In genomic region chr2:94049471-94050176, GRCm38 (mm10) we compare ENCODE assay signal across 20 mouse cellular contexts. TPM values are rescaled to one million over a fixed set of nuclear protein-coding genes. Genes with fewer than 3 reads are reported as not detected.
A peak's percentile ranks its signal among the peaks of the same experiment; 100 is the strongest.
DNase-seq lines count a peak whose midpoint lies in the region; ATAC-seq and TF ChIP-seq lines count a peak whose summit lies in the region.
"Had no signal": no experiment of that assay in that cellular context is flagged by ENCODE, and none has a peak within 500 bp of the region (broad histone marks: within the 10 kb centered on the region; RNA-seq: fewer than 3 reads in every experiment).

No protein-coding gene starts in this region.

- H3K36me3 ChIP-seq in forebrain, embryonic 12.5 days (replicated peaks): no peaks in the 10 kb centered on the region
- no peaks in the 10 kb centered on the region for H3K36me3 ChIP-seq in forebrain, embryonic 11.5 days (ENCODE audit: control insufficient read depth, insufficient read depth, low read length)
- H3K36me3 ChIP-seq in midbrain, embryonic 13.5 days: no peaks in the 10 kb centered on the region
- peaks cover 17% of the 10 kb centered on the region for H3K36me3 ChIP-seq in midbrain, embryonic 10.5 days
- no peaks in the 10 kb centered on the region for H3K36me3 ChIP-seq in hindbrain, postnatal 0 days (ENCODE audit: insufficient read depth, low read length)

- no peaks in the 10 kb centered on the region for H3K9me3 ChIP-seq in forebrain, embryonic 12.5 days
- no peaks in the 10 kb centered on the region for H3K9me3 ChIP-seq in forebrain, embryonic 11.5 days (ENCODE audit: control insufficient read depth, low read length)
- no peaks in the 10 kb centered on the region for H3K9me3 ChIP-seq in midbrain, embryonic 13.5 days
- H3K9me3 ChIP-seq in midbrain, embryonic 10.5 days (replicated peaks): no peaks in the 10 kb centered on the region
- no peaks in the 10 kb centered on the region for H3K9me3 ChIP-seq in hindbrain, postnatal 0 days (ENCODE audit: low read length)
- H3K9me3 ChIP-seq: limb, embryonic 13.5 days had no signal

- no peaks in the 10 kb centered on the region for H3K27me3 ChIP-seq in forebrain, embryonic 12.5 days
- no peaks in the 10 kb centered on the region for H3K27me3 ChIP-seq in forebrain, embryonic 11.5 days (ENCODE audit: control insufficient read depth, insufficient read depth, low read length)
- H3K27me3 ChIP-seq in midbrain, embryonic 13.5 days: no peaks in the 10 kb centered on the region
- H3K27me3 ChIP-seq in midbrain, embryonic 10.5 days (ENCODE audit: low read depth, poor library complexity, severe bottlenecking): no peaks in the 10 kb centered on the region
- H3K27me3 ChIP-seq in hindbrain, postnatal 0 days (ENCODE audit: insufficient read depth, low read length): no peaks in the 10 kb centered on the region
- H3K27me3 ChIP-seq: limb, embryonic 13.5 days had no signal

- H3K9ac ChIP-seq in forebrain, embryonic 12.5 days: no peak overlapping the region
- no peak overlapping the region for H3K9ac ChIP-seq in forebrain, embryonic 11.5 days (ENCODE audit: low read length)
- no peak overlapping the region for H3K9ac ChIP-seq in midbrain, embryonic 13.5 days (replicated peaks)
- no peak overlapping the region for H3K9ac ChIP-seq in hindbrain, postnatal 0 days (replicated peaks; ENCODE audit: low read length)
- H3K9ac ChIP-seq: limb, embryonic 13.5 days had no signal

- peak; percentile 51; the same call in 1 of the 2 replicates for ATAC-seq in forebrain, embryonic 12.5 days (ENCODE audit: low FRiP score)
- no peak for ATAC-seq in forebrain, embryonic 11.5 days (replicated peaks; ENCODE audit: low FRiP score)
- ATAC-seq in midbrain, embryonic 13.5 days: peak; percentile 76
- peak; percentile 66; the same call in 1 of the 2 replicates for ATAC-seq in hindbrain, postnatal 0 days

- peak overlapping the region; percentile 78 for H3K27ac ChIP-seq in forebrain, embryonic 12.5 days
- H3K27ac ChIP-seq in forebrain, embryonic 11.5 days (ENCODE audit: low read depth, low read length): no peak overlapping the region
- peak overlapping the region; percentile 82 for H3K27ac ChIP-seq in midbrain, embryonic 13.5 days
- H3K27ac ChIP-seq in midbrain, embryonic 10.5 days (replicated peaks): no peak overlapping the region
- peak overlapping the region; percentile 73 for H3K27ac ChIP-seq in hindbrain, postnatal 0 days
- H3K27ac ChIP-seq: left cerebral cortex, adult 2 months; limb, embryonic 13.5 days had no signal

- H3K4me3 ChIP-seq in forebrain, embryonic 12.5 days (replicated peaks): no peak overlapping the region
- no peak overlapping the region for H3K4me3 ChIP-seq in forebrain, embryonic 11.5 days (ENCODE audit: low read depth, low read length)
- H3K4me3 ChIP-seq in midbrain, embryonic 13.5 days (replicated peaks): no peak overlapping the region
- no peak overlapping the region for H3K4me3 ChIP-seq in midbrain, embryonic 10.5 days
- H3K4me3 ChIP-seq in hindbrain, postnatal 0 days (ENCODE audit: low read length): no peak overlapping the region
- H3K4me3 ChIP-seq: erythroblast, embryonic 14.5 days; left cerebral cortex, adult 2 months; limb, embryonic 13.5 days had no signal

- TF ChIP-seq CTCF in hindbrain, postnatal 0 days (IDR thresholded peaks at IDR 0.05; ENCODE audit: low read depth): no peak

- H3K4me2 ChIP-seq in forebrain, embryonic 12.5 days: no peak overlapping the region
- H3K4me2 ChIP-seq in forebrain, embryonic 11.5 days (ENCODE audit: low read depth, low read length, severe bottlenecking): no peak overlapping the region
- no peak overlapping the region for H3K4me2 ChIP-seq in midbrain, embryonic 13.5 days (replicated peaks)
- H3K4me2 ChIP-seq in hindbrain, postnatal 0 days (ENCODE audit: low read depth, low read length): peak overlapping the region; percentile 24; the same call in 1 of the 2 replicates
- H3K4me2 ChIP-seq: limb, embryonic 13.5 days had no signal

- no peak for DNase-seq in forebrain, embryonic 11.5 days (ENCODE audit: low spot score)
- DNase-seq in midbrain, embryonic 10.5 days (ENCODE audit: low spot score): no peak
- peak; percentile 65 for DNase-seq in hindbrain, postnatal 0 days (ENCODE audit: low spot score)
- peak; percentile 64 for DNase-seq in retina, postnatal 1 day
- DNase-seq in right cerebral cortex, postnatal 36 days (ENCODE audit: low spot score in 2 of 2): no peak
- no peak for DNase-seq in gastrocnemius, adult 8-10 months (ENCODE audit: low spot score in 2 of 2)
- DNase-seq: cerebellum, adult 2 months; heart, adult 18-20 months; heart, postnatal 10 days; kidney, adult 8-10 months; lung, adult 18-20 months; right cerebral cortex, adult 18-20 months; thymus, postnatal 36 days had no signal

- WGBS in forebrain, embryonic 12.5 days: 76% methylated on average over 5 of the region's 5 CpGs
- WGBS in forebrain, embryonic 11.5 days: 89% methylated on average over 5 of the region's 5 CpGs
- 73% methylated on average over 5 of the region's 5 CpGs for WGBS in midbrain, embryonic 13.5 days
- 91% methylated on average over 5 of the region's 5 CpGs for WGBS in midbrain, embryonic 10.5 days
- WGBS in hindbrain, postnatal 0 days: 41% methylated on average over 5 of the region's 5 CpGs

- peaks cover 29% of the 10 kb centered on the region for H3K4me1 ChIP-seq in forebrain, embryonic 12.5 days
- no peaks in the 10 kb centered on the region for H3K4me1 ChIP-seq in forebrain, embryonic 11.5 days (replicated peaks; ENCODE audit: control insufficient read depth, insufficient read depth, low read length)
- peaks cover 42% of the 10 kb centered on the region for H3K4me1 ChIP-seq in midbrain, embryonic 13.5 days (replicated peaks)
- 0 out of 2 replicates have a peak, but pooled peaks cover 10% of the 10 kb centered on the region for H3K4me1 ChIP-seq in midbrain, embryonic 10.5 days
- peaks cover 25% of the 10 kb centered on the region for H3K4me1 ChIP-seq in hindbrain, postnatal 0 days (ENCODE audit: insufficient read depth, low read length)

RNA-seq across cellular contexts. Expression of gene Alkbh3, which starts 39.0 kb away (rescaled TPM):
- polyA plus RNA-seq in forebrain, embryonic 12.5 days (2016; fragmentation: Nextera tagmentation; extraction: Ambion mirVana): 52.3 and 55.9 TPM in 2 replicates
- polyA plus RNA-seq in forebrain, embryonic 11.5 days (2014; fragmentation: Nextera tagmentation; extraction: Ambion mirVana): 51.4 and 51.9 TPM in 2 replicates
- polyA plus RNA-seq in midbrain, embryonic 13.5 days (2015; fragmentation: Nextera tagmentation; extraction: Ambion mirVana): 53.5 and 59.6 TPM in 2 replicates
- polyA plus RNA-seq in midbrain, embryonic 10.5 days (2016; fragmentation: Nextera tagmentation; extraction: Ambion mirVana): 47.8 and 51.5 TPM in 2 replicates
- total RNA-seq in hindbrain, postnatal 0 days (2014; rRNA removed): 21.6 and 61.1 TPM in 2 replicates
- 48.9 and 51.7 TPM in 2 replicates for polyA plus RNA-seq in hindbrain, postnatal 0 days (2015; fragmentation: Nextera tagmentation; extraction: Ambion mirVana)
- total RNA-seq in gastrocnemius, adult 8-10 months (2022): 10 to 100 TPM; 53.5 to 59.1 (median 57.2) TPM

RNA-seq across cellular contexts. Expression of gene Gm27027, which starts 53.5 kb away (rescaled TPM):
- not detected in 2 replicates for polyA plus RNA-seq in forebrain, embryonic 12.5 days (2016; fragmentation: Nextera tagmentation; extraction: Ambion mirVana)
- not detected in 2 replicates for polyA plus RNA-seq in forebrain, embryonic 11.5 days (2014; fragmentation: Nextera tagmentation; extraction: Ambion mirVana)
- polyA plus RNA-seq in midbrain, embryonic 13.5 days (2015; fragmentation: Nextera tagmentation; extraction: Ambion mirVana): not detected in 2 replicates
- polyA plus RNA-seq in midbrain, embryonic 10.5 days (2016; fragmentation: Nextera tagmentation; extraction: Ambion mirVana): not detected in 2 replicates
- 0.58 TPM in 1 of 2 replicates, not detected in the other for total RNA-seq in hindbrain, postnatal 0 days (2014; rRNA removed)
- polyA plus RNA-seq in hindbrain, postnatal 0 days (2015; fragmentation: Nextera tagmentation; extraction: Ambion mirVana): not detected in 2 replicates
- total RNA-seq in gastrocnemius, adult 8-10 months (2022): not detected
- total RNA-seq: heart, adult 18-20 months; left cerebral cortex, adult 2 months; megakaryocyte, adult 5-6 weeks had no signal
- polyA plus RNA-seq: erythroblast, embryonic 14.5 days; limb, embryonic 13.5 days; neural tube, embryonic 11.5 days had no signal

Comparison
In these comparisons a context has a peak if more than half of its experiments do, and no peak if none do; other contexts are left out.
1. H3K27ac ChIP-seq: peak in forebrain, embryonic 12.5 days (single experiment), midbrain, embryonic 13.5 days (single experiment) and hindbrain, postnatal 0 days (single experiment); none in forebrain, embryonic 11.5 days (single experiment) and midbrain, embryonic 10.5 days (single experiment).
2. DNase-seq: peak in hindbrain, postnatal 0 days (single experiment) and retina, postnatal 1 day (single experiment); none in forebrain, embryonic 11.5 days (single experiment), midbrain, embryonic 10.5 days (single experiment), right cerebral cortex, postnatal 36 days (0 of 2) and gastrocnemius, adult 8-10 months (0 of 2).